Mouse (Mus musculus) lung, embryonic 14.5 days (tissue): ENCODE measurements around the gene Ankrd13d. TPM values are rescaled to one million over a fixed set of nuclear protein-coding genes. Genes with fewer than 3 reads are reported as not detected.

Source experiments
- ATAC-seq: fragments of 200-750 bp; cut with Nextera tagmentation; 2 replicates; pipeline ENCODE4 v1.8.0; 2017; ENCODE audit warnings: mild to moderate bottlenecking, moderate TSS enrichment, moderate library complexity; ENCODE audit not compliant: insufficient read depth
- DNase-seq: peaks from one replicate; pipeline ENCODE4 v3.0.0-alpha.2; 2015
- H3K27ac ChIP-seq: fragments of 300-500 bp; sonication (generic); 2 replicates; pipeline ENCODE4 v1.5.1; 2014; ENCODE audit warnings: low read depth, mild to moderate bottlenecking, moderate library complexity
- H3K27me3 ChIP-seq: fragments of 300-500 bp; sonication (generic); 2 replicates; pipeline ENCODE4 v1.6.1; 2014; ENCODE audit warnings: low read length, control low read depth; ENCODE audit not compliant: insufficient read depth
- H3K36me3 ChIP-seq: fragments of 300-500 bp; sonication (generic); 2 replicates; pipeline ENCODE4 v1.6.1; 2014; ENCODE audit warnings: control low read depth; ENCODE audit not compliant: insufficient read depth
- H3K4me1 ChIP-seq: fragments of 300-500 bp; sonication (generic); 2 replicates; pipeline ENCODE4 v1.6.1; 2014; ENCODE audit warnings: antibody characterized with exemption, control low read depth; ENCODE audit not compliant: insufficient read depth
- H3K4me2 ChIP-seq: fragments of 300-500 bp; sonication (generic); 2 replicates; pipeline ENCODE4 v1.6.1; 2014; ENCODE audit warnings: mild to moderate bottlenecking
- H3K4me3 ChIP-seq: fragments of 300-500 bp; sonication (generic); 2 replicates; pipeline ENCODE4 v1.5.1; 2014; ENCODE audit warnings: low read depth, low read length
- H3K9ac ChIP-seq: fragments of 300-500 bp; sonication (generic); 2 replicates; pipeline ENCODE4 v1.6.1; 2014
- H3K9me3 ChIP-seq: fragments of 300-500 bp; sonication (generic); 2 replicates; pipeline ENCODE4 v1.6.1; 2016; ENCODE audit warnings: low read depth, low read length, control low read depth
- CTCF ChIP-seq: IDR thresholded peaks from 2 replicates; pipeline ENCODE4 v1.5.1; 2016; ENCODE audit warnings: antibody characterized with exemption, low read depth
- WGBS: fragments of 180-500 bp; shearing (Covaris S2); extraction: QIAGEN DNeasy Blood & Tissue Kit; methylation state at CpG from one replicate; pipeline ENCODE4 v1.1.7; 2014; 5-methylcytosine and 5-hydroxymethylcytosine counted together
- polyA plus RNA-seq: library from polyadenylated mRNA; unstranded; fragments of >200 nt; fragmentation: Nextera tagmentation; extraction: Ambion mirVana; gene quantifications from 2 replicates; pipeline ENCODE4 v1.2.1, GENCODE M21; 2014

Gene Ankrd13d
- polyA plus RNA-seq, 1 experiment from 2014 or later, result 2.8 TPM

GRCm38 (mm10) chr19:4283653-4284052 is 716 bp upstream of the Ankrd13d start:
- Histone ChIP-seq H3K4me3 (peak overlapping the region; percentile 49), H3K4me1 (0 out of 2 replicates have a peak, but pooled peaks cover 3% of the 10 kb centered on the region), H3K4me2 (peak overlapping the region; percentile 76), H3K36me3 (peaks cover 36% of the 10 kb centered on the region), H3K27me3 (no peaks in the 10 kb centered on the region), H3K9me3 (peaks cover 4% of the 10 kb centered on the region; the same call in 1 of the 2 replicates), H3K27ac (0 out of 2 replicates have a peak overlapping the region, but pooled peaks have one; percentile 12), H3K9ac (no peak overlapping the region)
- no peak for TF ChIP-seq CTCF
- DNase-seq (no peak), ATAC-seq (no peak)
- WGBS, result 40% methylated on average over 7 of the region's 7 CpGs

- H3K4me2 ChIP-seq, result no peak overlapping the region
- WGBS, result 92% methylated on average over 9 of the region's 9 CpGs
- H3K4me3 ChIP-seq, result no peak overlapping the region
- no peaks in the 10 kb centered on the region for H3K27me3 ChIP-seq
- no peak overlapping the region for H3K27ac ChIP-seq
- no peak for DNase-seq
- H3K4me1 ChIP-seq, result 0 out of 2 replicates have a peak, but pooled peaks cover 3% of the 10 kb centered on the region
- no peak overlapping the region for H3K9ac ChIP-seq
- H3K36me3 ChIP-seq, result peaks cover 4% of the 10 kb centered on the region; the same call in 1 of the 2 replicates
- H3K9me3 ChIP-seq, result peaks cover 4% of the 10 kb centered on the region; the same call in 1 of the 2 replicates
- TF ChIP-seq CTCF, result no peak
- no peak for ATAC-seq
Observed at GRCm38 (mm10) chr19:4280425-4280824, 2.5 kb downstream of the Ankrd13d start.

DNA sequence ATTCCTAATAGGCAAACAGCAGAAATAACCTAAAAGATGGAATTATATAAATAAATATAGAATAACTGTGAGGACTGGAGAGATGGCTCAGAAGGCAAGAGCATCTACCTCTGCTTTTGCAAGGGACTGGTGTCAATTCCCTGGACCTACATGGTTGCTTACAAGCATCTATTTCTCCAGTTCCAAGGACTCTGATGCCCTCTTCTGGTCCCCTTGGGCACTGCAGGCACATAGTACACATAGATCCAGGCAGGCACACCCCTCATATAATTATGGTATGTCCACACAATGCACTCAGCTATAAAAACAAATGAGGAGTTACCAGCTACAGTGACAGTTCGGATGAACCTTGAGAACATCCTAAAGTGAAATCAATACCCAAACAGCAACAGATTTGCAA is 3.5 kb downstream of the Ankrd13d start:
- H3K9me3 ChIP-seq, result peaks cover 4% of the 10 kb centered on the region; the same call in 1 of the 2 replicates
- no peaks in the 10 kb centered on the region for H3K36me3 ChIP-seq
- H3K27ac ChIP-seq, result no peak overlapping the region
- H3K4me2 ChIP-seq, result no peak overlapping the region
- 90% methylated on average over 1 of the region's 1 CpGs for WGBS
- DNase-seq (no peak), ATAC-seq (no peak)
- H3K9ac ChIP-seq, result no peak overlapping the region
- no peaks in the 10 kb centered on the region for H3K27me3 ChIP-seq
- H3K4me3 ChIP-seq, result no peak overlapping the region
- H3K4me1 ChIP-seq, result 0 out of 2 replicates have a peak, but pooled peaks cover 3% of the 10 kb centered on the region
- TF ChIP-seq CTCF, result peak; percentile 34

DNA sequence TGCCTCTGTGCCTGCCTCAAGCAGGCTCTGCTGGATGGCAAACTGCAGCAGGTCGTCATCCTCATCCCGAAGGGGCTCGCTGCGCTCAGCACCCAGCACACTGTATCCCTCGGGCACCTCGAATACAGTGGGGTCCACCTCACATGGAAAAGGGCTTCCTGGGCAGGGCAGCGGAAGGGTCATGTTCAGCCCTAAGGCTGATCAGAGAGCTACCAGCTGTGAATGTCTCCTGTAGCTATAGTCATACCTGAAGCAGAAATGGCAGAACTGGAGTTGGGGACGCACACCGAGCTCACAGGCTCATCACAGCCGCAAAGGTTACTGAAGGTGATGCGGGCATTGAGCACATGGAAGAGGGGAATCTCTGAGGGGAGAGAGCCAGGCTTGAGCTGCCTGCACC is 12.0 kb downstream of the Ankrd13d start:
- H3K9me3 ChIP-seq, result no peaks in the 10 kb centered on the region
- no peaks in the 10 kb centered on the region; the same call in 1 of the 2 replicates for H3K4me1 ChIP-seq
- WGBS, result 92% methylated on average over 11 of the region's 11 CpGs
- no peaks in the 10 kb centered on the region for H3K27me3 ChIP-seq
- no peaks in the 10 kb centered on the region for H3K36me3 ChIP-seq
- TF ChIP-seq CTCF, result no peak
- no peak overlapping the region for H3K27ac ChIP-seq
- DNase-seq (no peak), ATAC-seq (no peak)
- no peak overlapping the region for H3K9ac ChIP-seq
- no peak overlapping the region for H3K4me2 ChIP-seq
- H3K4me3 ChIP-seq, result no peak overlapping the region

GRCm38 (mm10) chr19:4270187-4270586 is 12.8 kb downstream of the Ankrd13d start:
- no peak for ATAC-seq
- 61% methylated on average over 6 of the region's 6 CpGs for WGBS
- no peak overlapping the region for H3K9ac ChIP-seq
- no peaks in the 10 kb centered on the region for H3K27me3 ChIP-seq
- no peak overlapping the region for H3K27ac ChIP-seq
- H3K4me3 ChIP-seq, result no peak overlapping the region
- no peak overlapping the region for H3K4me2 ChIP-seq
- DNase-seq, result no peak
- no peak for TF ChIP-seq CTCF
- H3K36me3 ChIP-seq, result no peaks in the 10 kb centered on the region
- no peaks in the 10 kb centered on the region; the same call in 1 of the 2 replicates for H3K4me1 ChIP-seq
- no peaks in the 10 kb centered on the region for H3K9me3 ChIP-seq

DNA sequence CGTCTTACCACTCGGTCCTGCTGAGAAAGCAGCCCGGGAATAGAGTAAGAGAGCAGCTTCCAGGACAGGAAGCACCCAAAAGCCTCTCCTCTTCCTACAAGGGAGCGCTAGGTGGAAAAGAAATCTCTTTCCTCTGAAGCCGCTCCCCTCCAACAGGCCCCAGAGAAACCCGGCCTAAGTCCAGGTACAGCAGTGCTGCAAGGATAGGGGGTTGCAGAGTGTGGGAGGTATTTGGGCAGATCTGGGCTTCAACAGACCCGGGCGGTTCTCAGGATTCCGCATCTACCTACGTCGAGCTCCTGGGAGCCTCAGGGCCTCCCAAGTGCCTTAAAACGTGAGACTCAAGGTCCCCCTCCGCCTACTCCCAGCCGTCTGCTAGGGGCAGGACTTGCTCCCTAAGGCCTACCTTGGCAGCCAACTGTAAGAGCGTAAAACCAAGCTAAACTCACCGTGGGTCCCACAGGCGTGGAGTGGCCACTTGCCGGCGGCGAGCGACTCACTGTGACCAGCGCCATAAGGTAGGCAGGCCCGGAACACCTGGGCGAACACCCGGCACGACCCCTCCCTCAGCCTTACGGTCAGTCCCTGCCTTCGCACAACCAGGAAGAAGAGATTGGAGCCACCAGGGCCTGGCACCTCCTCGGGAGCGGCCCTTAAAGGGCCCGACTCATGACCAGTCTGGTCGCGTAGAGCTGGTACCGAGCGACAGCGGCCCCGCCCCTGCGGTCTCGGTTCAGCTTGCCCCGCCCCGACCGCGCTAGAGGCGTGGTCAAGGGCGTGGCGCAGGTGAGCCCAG is 14.2 kb downstream of the Ankrd13d start, which contains the start of gene Ssh3:
Gene Ssh3, minus strand, starts transcription at position 615 of the 796 bp plus-strand sequence.
- ATAC-seq (peak; percentile 92), DNase-seq (peak; percentile 82)
- Histone ChIP-seq H3K9ac (peak within 1 kb of the TSS; percentile 49), H3K27ac (no peak within 1 kb of the TSS), H3K36me3 (no peaks in the 10 kb centered on the region), H3K4me1 (no peaks in the 10 kb centered on the region; the same call in 1 of the 2 replicates), H3K27me3 (no peaks in the 10 kb centered on the region), H3K4me2 (peak within 1 kb of the TSS; percentile 65), H3K9me3 (no peaks in the 10 kb centered on the region), H3K4me3 (peak within 1 kb of the TSS; percentile 44)
- TF ChIP-seq CTCF, result no peak
- WGBS, result 5% methylated on average over 46 of the region's 46 CpGs

DNA sequence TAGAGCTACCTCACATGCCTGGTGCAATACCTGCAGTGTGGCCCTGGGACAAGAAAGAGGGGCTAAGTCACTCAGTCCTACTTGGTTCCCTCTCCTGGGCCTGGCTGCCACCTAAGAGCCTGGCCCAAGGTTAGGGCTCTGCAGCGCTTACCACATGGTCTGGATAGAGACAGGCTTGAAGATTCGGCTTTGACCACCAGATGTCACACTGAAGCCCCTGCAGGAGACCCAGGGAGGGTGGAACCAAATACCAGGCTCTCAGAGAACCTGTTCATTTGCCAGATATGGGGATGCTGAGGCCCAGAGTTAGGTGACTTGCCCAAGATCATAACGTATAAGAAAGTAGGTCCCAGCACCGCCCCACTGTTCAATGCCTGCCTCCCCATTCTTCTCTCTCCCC is 17.0 kb downstream of the Ankrd13d start:
- peak; percentile 19; the same call in 1 of the 2 replicates for TF ChIP-seq CTCF
- Histone ChIP-seq H3K9me3 (no peaks in the 10 kb centered on the region), H3K36me3 (no peaks in the 10 kb centered on the region), H3K27ac (no peak overlapping the region), H3K4me1 (no peaks in the 10 kb centered on the region; the same call in 1 of the 2 replicates), H3K9ac (no peak overlapping the region), H3K4me2 (no peak overlapping the region), H3K27me3 (no peaks in the 10 kb centered on the region), H3K4me3 (no peak overlapping the region)
- no peak for ATAC-seq
- WGBS, result 62% methylated on average over 4 of the region's 4 CpGs
- DNase-seq, result peak; percentile 31
